Mouse (Mus musculus) megakaryocyte-erythroid progenitor cell, adult 5-6 weeks (primary cell): ENCODE measurements around the gene Thada. TPM values are rescaled to one million over a fixed set of nuclear protein-coding genes. Genes with fewer than 3 reads are reported as not detected.

Experiments
- ATAC-seq: replicated peaks from 2 replicates; pipeline ENCODE4 v1.8.0; 2016; ENCODE audit warnings: mild to moderate bottlenecking, inconsistent platforms; ENCODE audit not compliant: severe bottlenecking, poor library complexity, low FRiP score, low TSS enrichment
- total RNA-seq, 2 experiments: library from RNA; stranded (forward) in 1 of 2; stranded (reverse) in 1 of 2; fragments of 200-1000, 215-1000 nt in 1 of 2; fragments of >200 nt in 1 of 2; fragmentation: Nextera tagmentation in 1 of 2; gene quantifications; 2 replicates each; pipeline ENCODE4 v1.2.3; 2014 to 2017

Thada gene
- total RNA-seq (2014; fragmentation: Nextera tagmentation) (34.5 and 53.4 TPM in 2 replicates), total RNA-seq (2017) (34.0 and 39.4 TPM in 2 replicates)

GRCm38 (mm10) chr17:84465753-84466608, at the start of gene Thada:
Gene Thada (minus strand): TSS chr17:84466205.
- ATAC-seq: peak; percentile 98

GRCm38 (mm10) chr17:84512516-84513085, 46.6 kb upstream of the Thada start:
- ATAC-seq: no peak

- ATAC-seq: peak; percentile 64
These were observed 45.9 kb upstream of the Thada start, which contains the start of gene Plekhh2 for GRCm38 (mm10) chr17:84511682-84512515. Gene Plekhh2 (plus strand): TSS chr17:84511895.

- ATAC-seq: no peak
These were observed 45.1 kb upstream of the Thada start for GRCm38 (mm10) chr17:84510961-84511639.

GRCm38 (mm10) chr17:84510355-84510754, 44.4 kb upstream of the Thada start:
- no peak for ATAC-seq

- ATAC-seq: no peak
These were observed 43.2 kb upstream of the Thada start for GRCm38 (mm10) chr17:84509176-84509575.

- ATAC-seq: no peak
These were observed 42.7 kb upstream of the Thada start for GRCm38 (mm10) chr17:84508736-84509135.

GRCm38 (mm10) chr17:84505922-84506321, 39.9 kb upstream of the Thada start:
- ATAC-seq: no peak

GRCm38 (mm10) chr17:84502341-84502740, 36.3 kb upstream of the Thada start:
- no peak for ATAC-seq

- ATAC-seq: no peak
These were observed 32.6 kb upstream of the Thada start for GRCm38 (mm10) chr17:84498639-84499038.

- ATAC-seq: no peak
These were observed 32.1 kb upstream of the Thada start for GRCm38 (mm10) chr17:84497972-84498604.

- ATAC-seq: no peak
These were observed 31.6 kb upstream of the Thada start for GRCm38 (mm10) chr17:84497559-84497958.

GRCm38 (mm10) chr17:84497026-84497425, 31.0 kb upstream of the Thada start:
- ATAC-seq: no peak

GRCm38 (mm10) chr17:84492255-84492880, 26.4 kb upstream of the Thada start:
- no peak for ATAC-seq

GRCm38 (mm10) chr17:84487415-84487814, 21.4 kb upstream of the Thada start:
- no peak for ATAC-seq

GRCm38 (mm10) chr17:84483673-84484320, 17.8 kb upstream of the Thada start:
- no peak for ATAC-seq

- no peak for ATAC-seq
These were observed 16.8 kb upstream of the Thada start for GRCm38 (mm10) chr17:84482831-84483230.
